Mouse (Mus musculus) midbrain, embryonic 13.5 days (tissue): ENCODE measurements around the gene Fam228a. TPM values are rescaled to one million over a fixed set of nuclear protein-coding genes. Genes with fewer than 3 reads are reported as not detected.

ENCODE experiments used
- ATAC-seq: fragments of 200-750 bp; cut with Nextera tagmentation; 2 replicates; pipeline ENCODE4 v1.8.0; 2017; ENCODE audit warnings: mild to moderate bottlenecking, moderate TSS enrichment, moderate library complexity
- H3K27ac ChIP-seq: fragments of 300-500 bp; sonication (generic); 2 replicates; pipeline ENCODE4 v1.5.1; 2015; ENCODE audit warnings: inconsistent platforms, mild to moderate bottlenecking, moderate library complexity
- H3K27me3 ChIP-seq: fragments of 300-500 bp; sonication (generic); 2 replicates; pipeline ENCODE4 v1.6.1; 2015; ENCODE audit warnings: mild to moderate bottlenecking, inconsistent platforms
- H3K36me3 ChIP-seq: fragments of 300-500 bp; sonication (generic); 2 replicates; pipeline ENCODE4 v1.6.1; 2015; ENCODE audit warnings: mild to moderate bottlenecking, inconsistent platforms
- H3K4me1 ChIP-seq: fragments of 300-500 bp; sonication (generic); replicated peaks from 2 replicates; pipeline ENCODE4 v1.6.1; 2015; ENCODE audit warnings: inconsistent platforms
- H3K4me2 ChIP-seq: fragments of 300-500 bp; sonication (generic); replicated peaks from 2 replicates; pipeline ENCODE4 v1.6.1; 2015; ENCODE audit warnings: moderate library complexity, mild to moderate bottlenecking, inconsistent platforms
- H3K4me3 ChIP-seq: fragments of 300-500 bp; sonication (generic); replicated peaks from 2 replicates; pipeline ENCODE4 v1.5.1; 2015; ENCODE audit warnings: mild to moderate bottlenecking, inconsistent platforms
- H3K9ac ChIP-seq: fragments of 300-500 bp; sonication (generic); replicated peaks from 2 replicates; pipeline ENCODE4 v1.6.1; 2015; ENCODE audit warnings: mild to moderate bottlenecking, inconsistent platforms
- H3K9me3 ChIP-seq: fragments of 300-500 bp; sonication (generic); 2 replicates; pipeline ENCODE4 v1.6.1; 2016; ENCODE audit warnings: mild to moderate bottlenecking, inconsistent platforms
- WGBS: fragments of 180-500 bp; shearing (Covaris S2); methylation state at CpG from one replicate; pipeline ENCODE4 v1.1.7; 2015; 5-methylcytosine and 5-hydroxymethylcytosine counted together
- polyA plus RNA-seq: library from polyadenylated mRNA; unstranded; fragments of >200 nt; fragmentation: Nextera tagmentation; extraction: Ambion mirVana; gene quantifications from 2 replicates; pipeline ENCODE4 v1.2.1, GENCODE M21; 2015

The Fam228a gene
- polyA plus RNA-seq, 1 experiment from 2014 or later: 0.52 TPM

- ATAC-seq: no peak
- H3K27me3 ChIP-seq: no peaks in the 10 kb centered on the region
- H3K4me1 ChIP-seq: no peaks in the 10 kb centered on the region
- no peak overlapping the region for H3K27ac ChIP-seq
- H3K9ac ChIP-seq: no peak overlapping the region
- no peaks in the 10 kb centered on the region for H3K9me3 ChIP-seq
- peaks cover 20% of the 10 kb centered on the region for H3K36me3 ChIP-seq
- H3K4me2 ChIP-seq: no peak overlapping the region
- H3K4me3 ChIP-seq: no peak overlapping the region
- 78% methylated on average over 1 of the region's 1 CpGs for WGBS
Observed at GRCm38 (mm10) chr12:4676336-4676735, 61.9 kb downstream of the Fam228a start.

- H3K36me3 ChIP-seq: peaks cover 26% of the 10 kb centered on the region
- H3K9me3 ChIP-seq: no peaks in the 10 kb centered on the region
- H3K4me1 ChIP-seq: peaks cover 6% of the 10 kb centered on the region; the same call in 1 of the 2 replicates
- H3K4me3 ChIP-seq: no peak overlapping the region
- H3K9ac ChIP-seq: no peak overlapping the region
- no peaks in the 10 kb centered on the region for H3K27me3 ChIP-seq
- H3K27ac ChIP-seq: no peak overlapping the region
- no peak for ATAC-seq
- no peak overlapping the region for H3K4me2 ChIP-seq
- WGBS: 89% methylated on average over 5 of the region's 5 CpGs
Observed at GRCm38 (mm10) chr12:4665675-4666037, 72.6 kb downstream of the Fam228a start.

GRCm38 (mm10) chr12:4664929-4665674, 73.1 kb downstream of the Fam228a start:
- Histone ChIP-seq H3K4me1 (peaks cover 6% of the 10 kb centered on the region; the same call in 1 of the 2 replicates), H3K4me3 (no peak overlapping the region), H3K36me3 (peaks cover 23% of the 10 kb centered on the region), H3K4me2 (no peak overlapping the region), H3K27me3 (no peaks in the 10 kb centered on the region), H3K27ac (no peak overlapping the region), H3K9me3 (no peaks in the 10 kb centered on the region), H3K9ac (no peak overlapping the region)
- ATAC-seq: no peak
- WGBS: 86% methylated on average over 7 of the region's 7 CpGs

Other genes with a start within 250 kb of the Fam228a start
- 16.7 and 17.3 TPM in 2 replicates for gene Itsn2, start 145.8 kb downstream of the Fam228a start, polyA plus RNA-seq
- not detected in 2 replicates for gene Gm3625, start 145.5 kb downstream of the Fam228a start, polyA plus RNA-seq
- 9.1 and 10.2 TPM in 2 replicates for gene Pfn4, start 30.6 kb upstream of the Fam228a start, polyA plus RNA-seq
- gene Fam228b, start 30.8 kb upstream of the Fam228a start, polyA plus RNA-seq: 4.9 and 5.6 TPM in 2 replicates
- gene Sf3b6, start 79.1 kb upstream of the Fam228a start, polyA plus RNA-seq: 302 and 303 TPM in 2 replicates
- gene Fkbp1b, start 103.2 kb upstream of the Fam228a start, polyA plus RNA-seq: 18.3 and 20.7 TPM in 2 replicates
- 14.9 and 17.9 TPM in 2 replicates for gene Wdcp, start 104.9 kb upstream of the Fam228a start, polyA plus RNA-seq
- 1.8 and 2.2 TPM in 2 replicates for gene Mfsd2b, start 135.9 kb upstream of the Fam228a start, polyA plus RNA-seq
- gene Ubxn2a, start 169.3 kb upstream of the Fam228a start, polyA plus RNA-seq: 33.7 and 35.7 TPM in 2 replicates
- 15.2 and 17.5 TPM in 2 replicates for gene Atad2b, start 178.9 kb upstream of the Fam228a start, polyA plus RNA-seq